ENCODE assay signal across 8 mouse cellular contexts in the genomic region with DNA sequence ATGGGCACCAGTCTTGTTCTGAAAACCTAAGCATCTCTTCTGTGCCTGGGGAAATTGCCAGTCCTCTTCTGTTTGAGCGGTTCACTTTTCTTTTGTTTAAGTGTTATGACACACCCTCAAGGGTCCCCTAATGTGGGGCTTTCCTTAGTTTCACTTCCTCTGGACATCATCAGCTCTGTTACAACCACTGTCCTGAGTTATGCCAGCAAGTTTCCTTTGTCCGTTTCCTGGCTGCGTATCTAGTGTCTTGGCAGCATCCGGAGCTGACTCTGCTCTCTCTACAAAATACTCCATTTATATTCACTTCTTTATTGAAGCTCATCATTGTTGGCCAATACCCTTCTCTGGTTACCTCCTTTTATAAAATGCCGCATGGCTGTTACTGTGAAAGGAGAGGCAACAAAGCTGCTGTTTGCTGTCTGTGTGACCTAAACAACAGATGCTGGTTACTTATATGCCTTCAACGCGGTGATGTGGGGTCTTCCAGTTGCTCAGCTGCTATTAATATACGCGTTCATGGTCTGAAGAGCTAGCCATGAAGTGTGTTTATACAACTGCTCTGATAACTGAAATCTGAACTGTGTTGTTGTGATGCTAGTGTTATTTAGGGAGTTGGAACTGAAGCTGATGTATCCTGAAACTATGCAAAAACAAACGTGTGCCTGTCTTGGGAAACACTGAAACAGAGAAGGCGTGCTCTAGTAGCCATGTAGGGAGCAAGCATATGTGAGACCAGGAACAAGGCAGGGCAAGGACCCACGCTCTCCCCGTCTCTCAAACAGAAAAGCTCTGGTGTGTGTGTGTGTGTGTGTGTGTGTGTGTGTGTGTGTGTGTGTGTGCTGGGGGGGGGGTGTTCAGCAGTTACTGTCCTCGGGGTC.
DNase-seq lines count a peak whose midpoint lies in the region; ATAC-seq lines count a peak whose summit lies in the region.

No protein-coding gene starts in this region.

- H3K4me1 ChIP-seq in forebrain, embryonic 15.5 days: peaks cover 18% of the 10 kb centered on the region
- peaks cover 16% of the 10 kb centered on the region for H3K4me1 ChIP-seq in midbrain, embryonic 15.5 days

- DNase-seq in frontal cortex, postnatal 14 days (ENCODE audit: low spot score in 2 of 2): no peak
- DNase-seq in kidney, postnatal 10 days: peak; percentile 38
- DNase-seq in layer of hippocampus, postnatal 36 days: no peak
- DNase-seq in embryo, embryonic 11 days: no peak
- no peak for DNase-seq in spleen, adult 12 weeks (ENCODE audit: low spot score)

- H3K4me2 ChIP-seq in forebrain, embryonic 15.5 days (replicated peaks): no peak overlapping the region
- no peak overlapping the region for H3K4me2 ChIP-seq in midbrain, embryonic 15.5 days

- 41% methylated on average over 14 of the region's 14 CpGs for WGBS in forebrain, embryonic 15.5 days
- WGBS in midbrain, embryonic 15.5 days: 42% methylated on average over 14 of the region's 14 CpGs

- H3K4me3 ChIP-seq in forebrain, embryonic 15.5 days: no peak overlapping the region
- no peak overlapping the region for H3K4me3 ChIP-seq in midbrain, embryonic 15.5 days

- no peaks in the 10 kb centered on the region for H3K36me3 ChIP-seq in forebrain, embryonic 15.5 days
- H3K36me3 ChIP-seq in midbrain, embryonic 15.5 days (replicated peaks): no peaks in the 10 kb centered on the region

- no peak overlapping the region for H3K9ac ChIP-seq in forebrain, embryonic 15.5 days (replicated peaks)
- no peak overlapping the region for H3K9ac ChIP-seq in midbrain, embryonic 15.5 days

- ATAC-seq in frontal cortex, adult (ENCODE audit: low TSS enrichment): peak; percentile 34; the same call in 1 of the 2 replicates
- ATAC-seq in forebrain, embryonic 15.5 days (replicated peaks): peak; percentile 24; the same call in 1 of the 2 replicates
- ATAC-seq in midbrain, embryonic 15.5 days (replicated peaks): 0 out of 2 replicates have a peak, but pooled peaks have one; percentile 17

- H3K9me3 ChIP-seq in forebrain, embryonic 15.5 days: no peaks in the 10 kb centered on the region
- H3K9me3 ChIP-seq in midbrain, embryonic 15.5 days: no peaks in the 10 kb centered on the region

- H3K27ac ChIP-seq in forebrain, embryonic 15.5 days (replicated peaks): 0 out of 2 replicates have a peak overlapping the region, but pooled peaks have one; percentile 4
- H3K27ac ChIP-seq in midbrain, embryonic 15.5 days: peak overlapping the region; percentile 60

- no peaks in the 10 kb centered on the region for H3K27me3 ChIP-seq in forebrain, embryonic 15.5 days
- H3K27me3 ChIP-seq in midbrain, embryonic 15.5 days (replicated peaks): no peaks in the 10 kb centered on the region
